Mouse (Mus musculus): ENCODE results near the gene Safb. TPM values are rescaled to one million over a fixed set of nuclear protein-coding genes. Genes with fewer than 3 reads are reported as not detected.

Gene Safb
- total RNA-seq (2021) = 100 to 1,000 TPM; 147 to 185 TPM
- long read RNA-seq, transcript Safb-201 (21 exons, 3,106 nt) = major isoform, 36 of 64 reads
- long read RNA-seq, partial matches to known transcripts = 15 of 64 reads
- long read RNA-seq, other reads (novel, unspliced or antisense) = 10 of 64 reads

- DNase-seq (ENCODE audit: low spot score in 2 of 2) = peak; percentile 99 to 100
Observed at GRCm38 (mm10) chr17:56584257-56585130, at the start of gene Safb, which contains the start of gene Safb2. TSS of gene Safb (plus strand) at chr17:56584825. TSS of gene Safb2 (minus strand) at chr17:56584585.

GRCm38 (mm10) chr17:56536192-56536591 lies 48.4 kb upstream of the Safb start:
- peak in 1 of 2 experiments; percentile 61 for DNase-seq (ENCODE audit: low spot score in 2 of 2)

- DNase-seq (ENCODE audit: low spot score in 2 of 2) = peak in 1 of 2 experiments; percentile 10
Observed at GRCm38 (mm10) chr17:56536874-56537273, 47.8 kb upstream of the Safb start.

GRCm38 (mm10) chr17:56537912-56538311 lies 46.7 kb upstream of the Safb start:
- peak in 1 of 2 experiments; percentile 73 for DNase-seq (ENCODE audit: low spot score in 2 of 2)

GRCm38 (mm10) chr17:56540562-56540975 lies 44.1 kb upstream of the Safb start:
- peak in 1 of 2 experiments; percentile 13 for DNase-seq (ENCODE audit: low spot score in 2 of 2)

- peak in 1 of 2 experiments; percentile 25 for DNase-seq (ENCODE audit: low spot score in 2 of 2)
Observed at GRCm38 (mm10) chr17:56542736-56543135, 41.9 kb upstream of the Safb start.

- DNase-seq (ENCODE audit: low spot score in 2 of 2) = peak in 1 of 2 experiments; percentile 11
Observed at GRCm38 (mm10) chr17:56543684-56544224, 40.9 kb upstream of the Safb start.

GRCm38 (mm10) chr17:56544699-56545387 lies 39.8 kb upstream of the Safb start:
- no peak for DNase-seq (ENCODE audit: low spot score in 2 of 2)

- peak in 1 of 2 experiments; percentile 11 for DNase-seq (ENCODE audit: low spot score in 2 of 2)
Observed at GRCm38 (mm10) chr17:56545945-56546344, 38.7 kb upstream of the Safb start.

GRCm38 (mm10) chr17:56546576-56546975 lies 38.0 kb upstream of the Safb start:
- peak in 1 of 2 experiments; percentile 11 for DNase-seq (ENCODE audit: low spot score in 2 of 2)

GRCm38 (mm10) chr17:56547116-56547845 lies 37.3 kb upstream of the Safb start:
- peak; percentile 3 to 47 for DNase-seq (ENCODE audit: low spot score in 2 of 2)

GRCm38 (mm10) chr17:56547846-56548604 lies 36.6 kb upstream of the Safb start:
- DNase-seq (ENCODE audit: low spot score in 2 of 2) = peak; percentile 7 to 28

- DNase-seq (ENCODE audit: low spot score in 2 of 2) = peak; percentile 2 to 13
Observed at GRCm38 (mm10) chr17:56548605-56549105, 36.0 kb upstream of the Safb start.

- DNase-seq (ENCODE audit: low spot score in 2 of 2) = no peak
Observed at GRCm38 (mm10) chr17:56550784-56551475, 33.7 kb upstream of the Safb start.

GRCm38 (mm10) chr17:56551841-56552581 lies 32.6 kb upstream of the Safb start:
- peak in 1 of 2 experiments; percentile 59 for DNase-seq (ENCODE audit: low spot score in 2 of 2)

GRCm38 (mm10) chr17:56552781-56553363 lies 31.8 kb upstream of the Safb start:
- DNase-seq (ENCODE audit: low spot score in 2 of 2) = peak; percentile 85 to 87

GRCm38 (mm10) chr17:56554122-56554551 lies 30.5 kb upstream of the Safb start, which contains the start of gene Gm20219:
TSS of gene Gm20219 (minus strand) at chr17:56554387.
- DNase-seq (ENCODE audit: low spot score in 2 of 2) = no peak

- DNase-seq (ENCODE audit: low spot score in 2 of 2) = peak; percentile 76 to 84
Observed at GRCm38 (mm10) chr17:56558448-56558847, 26.2 kb upstream of the Safb start.
